ENCODE assay signal across 13 mouse cellular contexts in genomic region chr9:76455703-76456102, GRCm38 (mm10).
"Had no signal": no experiment of that assay in that cellular context is flagged by ENCODE, and none has a peak within 500 bp of the region (broad histone marks: within the 10 kb centered on the region; RNA-seq: fewer than 3 reads in every experiment).

No protein-coding gene starts in this region.

- DNase-seq: kidney, adult 11 months; kidney, adult 8-10 months; kidney, postnatal 10 days; kidney, postnatal 36 days; layer of hippocampus, postnatal 36 days; liver; lung, adult 18-20 months; lung, postnatal 10 days; lung, postnatal 36 days; retina, postnatal 1 day; spleen, adult 18-20 months; thymus, adult 18-20 months; thymus, postnatal 36 days had no signal
